Mouse (Mus musculus) lung, embryonic 15.5 days (tissue): ENCODE results near the gene Frrs1l. TPM values are rescaled to one million over a fixed set of nuclear protein-coding genes. Genes with fewer than 3 reads are reported as not detected.

Experiments used
- ATAC-seq: fragments of 200-750 bp; cut with Nextera tagmentation; 2 replicates; pipeline ENCODE4 v1.8.0; 2017; ENCODE audit warnings: moderate number of reproducible peaks, borderline replicate concordance; ENCODE audit not compliant: low FRiP score, low TSS enrichment; ENCODE audit errors: extremely low read depth
- H3K27ac ChIP-seq: fragments of 300-500 bp; sonication (generic); 2 replicates; pipeline ENCODE4 v1.5.1; 2015; ENCODE audit warnings: moderate library complexity, mild to moderate bottlenecking, inconsistent platforms
- H3K27me3 ChIP-seq: fragments of 300-500 bp; sonication (generic); 2 replicates; pipeline ENCODE4 v1.6.1; 2015; ENCODE audit warnings: inconsistent platforms
- H3K36me3 ChIP-seq: fragments of 300-500 bp; sonication (generic); 2 replicates; pipeline ENCODE4 v1.6.1; 2015; ENCODE audit warnings: inconsistent platforms
- H3K4me1 ChIP-seq: fragments of 300-500 bp; sonication (generic); 2 replicates; pipeline ENCODE4 v1.6.1; 2015; ENCODE audit warnings: inconsistent platforms
- H3K4me2 ChIP-seq: fragments of 300-500 bp; sonication (generic); 2 replicates; pipeline ENCODE4 v1.6.1; 2015; ENCODE audit warnings: inconsistent platforms, mild to moderate bottlenecking, moderate library complexity
- H3K4me3 ChIP-seq: fragments of 300-500 bp; sonication (generic); 2 replicates; pipeline ENCODE4 v1.5.1; 2015; ENCODE audit warnings: mild to moderate bottlenecking, inconsistent platforms
- H3K9ac ChIP-seq: fragments of 300-500 bp; sonication (generic); 2 replicates; pipeline ENCODE4 v1.6.1; 2015; ENCODE audit warnings: inconsistent platforms
- H3K9me3 ChIP-seq: fragments of 300-500 bp; sonication (generic); 2 replicates; pipeline ENCODE4 v1.6.1; 2016; ENCODE audit warnings: inconsistent platforms
- WGBS: fragments of 180-500 bp; shearing (Covaris S2); methylation state at CpG from one replicate; pipeline ENCODE4 v1.1.7; 2015; 5-methylcytosine and 5-hydroxymethylcytosine counted together
- polyA plus RNA-seq: library from polyadenylated mRNA; unstranded; fragments of >200 nt; fragmentation: Nextera tagmentation; extraction: Ambion mirVana; gene quantifications from 2 replicates; pipeline ENCODE4 v1.2.1, GENCODE M21; 2015

The Frrs1l gene
- polyA plus RNA-seq, 1 experiment from 2014 or later = 2.2 TPM

GRCm38 (mm10) chr4:56912382-56913001, 77.7 kb downstream of the Frrs1l start:
- Histone ChIP-seq H3K27me3 (no peaks in the 10 kb centered on the region), H3K4me2 (no peak overlapping the region), H3K4me1 (no peaks in the 10 kb centered on the region), H3K4me3 (no peak overlapping the region), H3K36me3 (peaks cover 47% of the 10 kb centered on the region), H3K9me3 (no peaks in the 10 kb centered on the region), H3K27ac (no peak overlapping the region), H3K9ac (no peak overlapping the region)
- no peak for ATAC-seq
- WGBS = 91% methylated on average over 7 of the region's 7 CpGs

GRCm38 (mm10) chr4:56909568-56909967, 80.6 kb downstream of the Frrs1l start:
- H3K27me3 ChIP-seq = no peaks in the 10 kb centered on the region
- peaks cover 66% of the 10 kb centered on the region for H3K36me3 ChIP-seq
- H3K4me2 ChIP-seq = no peak overlapping the region
- H3K4me3 ChIP-seq = no peak overlapping the region
- 76% methylated on average over 3 of the region's 3 CpGs for WGBS
- ATAC-seq = no peak
- H3K27ac ChIP-seq = no peak overlapping the region
- no peaks in the 10 kb centered on the region for H3K9me3 ChIP-seq
- no peaks in the 10 kb centered on the region for H3K4me1 ChIP-seq
- H3K9ac ChIP-seq = no peak overlapping the region

GRCm38 (mm10) chr4:56907671-56908070, 82.5 kb downstream of the Frrs1l start:
- H3K27me3 ChIP-seq = no peaks in the 10 kb centered on the region
- H3K9me3 ChIP-seq = no peaks in the 10 kb centered on the region
- no peak overlapping the region for H3K27ac ChIP-seq
- H3K9ac ChIP-seq = no peak overlapping the region
- ATAC-seq = no peak
- H3K4me2 ChIP-seq = no peak overlapping the region
- WGBS = 76% methylated on average over 5 of the region's 5 CpGs
- no peaks in the 10 kb centered on the region for H3K4me1 ChIP-seq
- H3K36me3 ChIP-seq = peaks cover 68% of the 10 kb centered on the region
- no peak overlapping the region for H3K4me3 ChIP-seq

Other genes starting within 250 kb of the Frrs1l start
- gene Actl7b, start 248.9 kb downstream of the Frrs1l start, polyA plus RNA-seq = not detected in 2 replicates
- gene Actl7a, start 247.0 kb downstream of the Frrs1l start, polyA plus RNA-seq = not detected in 2 replicates
- gene Elp1, start 188.1 kb downstream of the Frrs1l start, polyA plus RNA-seq = 34.9 and 39.2 TPM in 2 replicates
- 15.0 and 15.6 TPM in 2 replicates for gene Fam206a, start 188.0 kb downstream of the Frrs1l start, polyA plus RNA-seq
- 18.4 and 21.2 TPM in 2 replicates for gene Ctnnal1, start 125.2 kb downstream of the Frrs1l start, polyA plus RNA-seq
- gene Tmem245, start 43.0 kb downstream of the Frrs1l start, polyA plus RNA-seq = 10.8 and 12.3 TPM in 2 replicates
- gene Epb41l4b, start 153.0 kb upstream of the Frrs1l start, polyA plus RNA-seq = 1.1 and 1.4 TPM in 2 replicates